Mouse (Mus musculus): ENCODE data around the gene Irgm2.

The Irgm2 gene

DNA sequence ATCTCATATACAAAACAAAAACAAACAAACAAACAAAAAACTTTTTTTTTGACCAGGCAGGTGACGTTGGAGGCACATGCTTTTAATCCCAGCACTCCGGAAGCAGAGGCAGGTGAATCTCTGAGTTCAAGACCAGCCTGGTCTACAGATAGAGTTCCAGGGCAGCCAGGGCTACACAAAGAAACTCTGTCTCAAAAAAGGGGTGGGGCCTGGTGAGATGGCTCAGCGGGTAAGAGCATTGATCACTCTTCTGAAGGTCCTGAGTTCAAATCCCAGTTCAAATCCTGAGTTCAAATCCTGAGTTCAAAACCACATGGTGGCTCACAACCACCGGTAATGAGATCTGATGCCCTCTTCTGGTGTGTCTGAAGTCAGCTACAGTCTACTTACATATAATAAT, 62.4 kb downstream of the Irgm2 start:
- no peak for DNase-seq (ENCODE audit: low spot score)

- no peak for DNase-seq (ENCODE audit: low spot score)
Measured at GRCm38 (mm10) chr11:58262336-58262735, 62.9 kb downstream of the Irgm2 start.

DNA sequence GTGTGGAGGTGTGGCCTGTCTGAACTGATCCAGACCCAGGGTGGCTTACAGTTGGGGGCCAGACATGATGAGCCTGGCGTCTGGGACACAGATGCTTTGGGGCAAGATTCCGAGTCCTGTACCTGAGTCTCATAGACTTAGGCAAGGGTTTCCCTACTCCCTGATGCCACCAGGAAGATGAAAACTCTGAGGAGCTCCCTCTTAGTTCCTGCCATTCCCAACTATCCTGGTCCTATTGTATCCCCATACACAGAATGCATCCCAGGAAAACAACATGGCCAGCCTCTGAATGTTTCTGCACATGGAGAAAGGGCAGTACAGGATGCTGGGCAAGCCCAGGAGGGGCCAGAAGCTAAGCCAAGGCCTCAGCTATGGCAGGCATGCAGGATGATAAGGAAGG, 64.1 kb downstream of the Irgm2 start:
- no peak for DNase-seq (ENCODE audit: low spot score)

- no peak for DNase-seq (ENCODE audit: low spot score)
Measured at GRCm38 (mm10) chr11:58264546-58264945, 65.1 kb downstream of the Irgm2 start.

- DNase-seq (ENCODE audit: low spot score) = no peak
Measured at GRCm38 (mm10) chr11:58268285-58268684, 68.9 kb downstream of the Irgm2 start.

All from embryo, embryonic 10 days (tissue).